Mouse (Mus musculus) MEL (cell line): Measurements from ENCODE around the gene Kcnq4. TPM values are rescaled to one million over a fixed set of nuclear protein-coding genes. Genes with fewer than 3 reads are reported as not detected.

ENCODE experiments used
- DNase-seq: peaks from one replicate; pipeline ENCODE4 v3.0.0; 2011; ENCODE audit warnings: low read depth, low spot score
- H3K27ac ChIP-seq: 2 replicates; pipeline ENCODE4 v1.5.1; 2012; ENCODE audit warnings: low read depth, mild to moderate bottlenecking, control low read depth, low read length, moderate library complexity; ENCODE audit not compliant: control insufficient read depth
- H3K27me3 ChIP-seq, 2 experiments: fragments of 150-350 bp in 1 of 2; sonication (generic) in 1 of 2; 2 replicates each; pipeline ENCODE4 v1.6.1; 2012; ENCODE audit warnings: low read length in 2 of 2, mild to moderate bottlenecking in 2 of 2, improper control_type of control experiment in 1 of 2, moderate library complexity in 1 of 2; ENCODE audit not compliant: insufficient read depth in 2 of 2, control insufficient read depth in 1 of 2
- H3K36me3 ChIP-seq, 2 experiments: 2 replicates each; pipeline ENCODE4 v1.6.1; 2012 to 2014; ENCODE audit warnings: low read length in 2 of 2, improper control_type of control experiment in 1 of 2, inconsistent platforms in 1 of 2, mild to moderate bottlenecking in 1 of 2; ENCODE audit not compliant: insufficient read depth in 2 of 2, control insufficient read depth in 1 of 2
- H3K4me1 ChIP-seq, 2 experiments: fragments of 150-350 bp in 1 of 2; sonication (generic) in 1 of 2; 2 replicates each; pipeline ENCODE4 v1.6.1; 2012; ENCODE audit warnings: low read length in 2 of 2, improper control_type of control experiment in 1 of 2, mild to moderate bottlenecking in 1 of 2; ENCODE audit not compliant: insufficient read depth in 2 of 2, control insufficient read depth in 1 of 2
- H3K4me3 ChIP-seq, 2 experiments: fragments of 150-350 bp in 1 of 2; sonication (generic) in 1 of 2; 2 replicates each; pipeline ENCODE4 v1.5.1; 2012; ENCODE audit warnings: low read depth in 2 of 2, low read length in 2 of 2, mild to moderate bottlenecking in 2 of 2, moderate library complexity in 2 of 2, control low read depth in 1 of 2, improper control_type of control experiment in 1 of 2; ENCODE audit not compliant: control insufficient read depth in 1 of 2, insufficient read depth in 1 of 2
- H3K79me2 ChIP-seq: 2 replicates; pipeline ENCODE4 v1.6.1; 2012; ENCODE audit warnings: mild to moderate bottlenecking, low read length, moderate library complexity; ENCODE audit not compliant: control insufficient read depth, poor library complexity, insufficient read depth
- H3K9ac ChIP-seq: 2 replicates; pipeline ENCODE4 v1.6.1; 2012; ENCODE audit warnings: low read depth, mild to moderate bottlenecking, control low read depth, low read length, moderate library complexity; ENCODE audit not compliant: control insufficient read depth, poor library complexity, severe bottlenecking
- H3K9me3 ChIP-seq: fragments of 150-350 bp; sonication (generic); replicated peaks from 2 replicates; pipeline ENCODE4 v1.6.1; 2012; ENCODE audit warnings: mild to moderate bottlenecking, low read length, improper control_type of control experiment, moderate library complexity; ENCODE audit not compliant: insufficient read depth
- BHLHE40 ChIP-seq: IDR thresholded peaks from 2 replicates; pipeline ENCODE4 v1.6.1; 2012; ENCODE audit warnings: low read depth, mild to moderate bottlenecking, inconsistent platforms, low read length, improper control_type of control experiment, borderline replicate concordance
- CTCF ChIP-seq, 3 experiments: IDR thresholded peaks in 2 of 3; conservative IDR thresholded peaks in 1 of 3; 2 replicates each; pipeline ENCODE4 v1.5.1; 2011 to 2012; ENCODE audit warnings: low read length in 3 of 3, low read depth in 2 of 3, mild to moderate bottlenecking in 2 of 3, improper control_type of control experiment in 1 of 3, inconsistent platforms in 1 of 3, mixed read lengths in 1 of 3, moderate library complexity in 1 of 3; ENCODE audit not compliant: control insufficient read depth in 1 of 3, insufficient read depth in 1 of 3, poor library complexity in 1 of 3, severe bottlenecking in 1 of 3
- ELF1 ChIP-seq: IDR thresholded peaks from 2 replicates; pipeline ENCODE4 v1.6.1; 2014; ENCODE audit warnings: low read depth, mild to moderate bottlenecking, inconsistent platforms, low read length, improper control_type of control experiment, moderate library complexity
- EP300 ChIP-seq, 2 experiments: IDR thresholded peaks; 2 replicates each; pipeline ENCODE4 v1.6.1; 2011; ENCODE audit warnings: improper control_type of control experiment in 2 of 2, low read length in 2 of 2, low read depth in 1 of 2, mild to moderate bottlenecking in 1 of 2
- ETS1 ChIP-seq: IDR thresholded peaks from 2 replicates; pipeline ENCODE4 v1.6.1; 2012; ENCODE audit warnings: low read depth, mild to moderate bottlenecking, inconsistent platforms, low read length, improper control_type of control experiment, moderate library complexity
- GABPA ChIP-seq: IDR thresholded peaks from 2 replicates; pipeline ENCODE4 v1.6.1; 2012; ENCODE audit warnings: low read depth, mild to moderate bottlenecking, inconsistent platforms, low read length, improper control_type of control experiment, moderate library complexity
- GATA1 ChIP-seq: IDR thresholded peaks from 2 replicates; pipeline ENCODE4 v1.6.1; 2011; ENCODE audit warnings: low read depth, low read length, improper control_type of control experiment
- KAT2A ChIP-seq: conservative IDR thresholded peaks from 2 replicates; pipeline ENCODE4 v1.6.1; 2012; ENCODE audit warnings: low read depth, low read length, improper control_type of control experiment, inconsistent platforms
- MAFK ChIP-seq: IDR thresholded peaks from 2 replicates; pipeline ENCODE4 v1.6.1; 2011; ENCODE audit warnings: low read depth, mild to moderate bottlenecking, low read length, improper control_type of control experiment, borderline replicate concordance
- MEF2A ChIP-seq: IDR thresholded peaks from 2 replicates; pipeline ENCODE4 v1.6.1; 2014; ENCODE audit warnings: low read depth, mild to moderate bottlenecking, inconsistent platforms, low read length, improper control_type of control experiment; ENCODE audit not compliant: poor library complexity, insufficient replicate concordance, severe bottlenecking; ENCODE audit errors: extremely low read depth
- MYB ChIP-seq: IDR thresholded peaks from 2 replicates; pipeline ENCODE4 v1.6.1; 2011; ENCODE audit warnings: mild to moderate bottlenecking, low read depth, low read length, improper control_type of control experiment
- NELFE ChIP-seq: IDR thresholded peaks from 2 replicates; pipeline ENCODE4 v1.6.1; 2011; ENCODE audit warnings: low read depth, low read length, improper control_type of control experiment
- POLR2A ChIP-seq, 2 experiments: IDR thresholded peaks; 2 replicates each; pipeline ENCODE4 v1.6.1; 2011 to 2012; ENCODE audit warnings: low read length in 2 of 2, mild to moderate bottlenecking in 2 of 2, control low read depth in 1 of 2, improper control_type of control experiment in 1 of 2, low read depth in 1 of 2, moderate library complexity in 1 of 2; ENCODE audit not compliant: control insufficient read depth in 1 of 2, insufficient read depth in 1 of 2, poor library complexity in 1 of 2
- POLR2AphosphoS2 ChIP-seq: IDR thresholded peaks from 2 replicates; pipeline ENCODE4 v1.6.1; 2011; ENCODE audit warnings: low read length, improper control_type of control experiment
- RCOR1 ChIP-seq: IDR thresholded peaks from 2 replicates; pipeline ENCODE4 v1.6.1; 2012; ENCODE audit warnings: low read depth, mild to moderate bottlenecking, inconsistent platforms, low read length, improper control_type of control experiment
- TBP ChIP-seq: IDR thresholded peaks from 2 replicates; pipeline ENCODE4 v1.8.0; 2011; ENCODE audit warnings: low read depth, low read length, improper control_type of control experiment
- TCF12 ChIP-seq: IDR thresholded peaks from 2 replicates; pipeline ENCODE4 v1.6.1; 2014; ENCODE audit warnings: low read depth, mild to moderate bottlenecking, inconsistent platforms, low read length, improper control_type of control experiment, moderate library complexity
- UBTF ChIP-seq: IDR thresholded peaks from 2 replicates; pipeline ENCODE4 v1.6.1; 2012; ENCODE audit warnings: low read depth, mild to moderate bottlenecking, inconsistent platforms, low read length, improper control_type of control experiment, moderate library complexity, borderline replicate concordance; ENCODE audit not compliant: insufficient read depth
- polyA plus RNA-seq, 2 experiments: library from polyadenylated mRNA; stranded (reverse) in 1 of 2; unstranded in 1 of 2; fragments of >175 nt in 1 of 2; fragments of >200 nt in 1 of 2; gene quantifications; 2 replicates each; pipeline versions ENCODE4 v1.2.1 to v1.2.4; 2012; ENCODE audit warnings: low replicate concordance in 2 of 2, low read depth in 1 of 2; ENCODE audit not compliant: insufficient read length in 2 of 2, insufficient read depth in 1 of 2, missing spikeins in 1 of 2
- total RNA-seq: library from RNA; depleted of rRNA; stranded (reverse); fragments of 300-350 nt; gene quantifications from 2 replicates; pipeline ENCODE4 v1.2.3, GENCODE M21; 2012

Gene Kcnq4
- total and polyA plus RNA-seq, 3 experiments: 0.07 TPM; not detected in 2

DNA sequence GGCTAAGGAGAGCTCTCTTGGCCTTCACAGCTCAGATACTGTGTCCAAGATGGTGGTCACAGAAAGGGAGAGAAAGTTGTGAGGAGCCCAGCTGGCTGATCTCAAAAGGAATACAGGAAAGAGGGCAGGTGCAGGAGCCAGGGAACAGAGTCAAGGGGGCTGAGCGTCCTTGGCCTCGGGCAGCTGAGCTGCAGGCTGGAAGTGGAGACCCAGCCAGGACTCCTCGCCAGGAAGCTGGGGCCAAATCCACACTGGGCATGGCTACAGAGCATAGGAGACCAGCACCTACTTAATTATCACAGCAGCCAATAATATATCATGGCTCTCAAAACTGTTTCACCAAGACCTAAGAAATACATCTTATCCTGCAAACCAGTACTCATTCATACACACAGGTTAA, 47.2 kb downstream of the Kcnq4 start:
- Histone ChIP-seq H3K79me2 (no peaks in the 10 kb centered on the region), H3K4me1 (no peaks in the 10 kb centered on the region; a peak in 1 of 4 replicates), H3K27me3 (peaks cover 10 to 15% of the 10 kb centered on the region in 2 experiments)
- TF ChIP-seq RCOR1 (no peak), ELF1 (no peak), TBP (no peak), EP300 (IDR thresholded peaks at IDR 0.05; ENCODE audit: low read depth in 1 of 2, low read length in 2 of 2) (no peak), MAFK (no peak)
- TF ChIP-seq, all 39 proteins: peak for 0
- Histone ChIP-seq H3K36me3 (no peaks in the 10 kb centered on the region), H3K9me3 (no peaks in the 10 kb centered on the region), H3K4me3 (no peak overlapping the region), H3K9ac (no peak overlapping the region), H3K27ac (no peak overlapping the region)
- DNase-seq: no peak

DNA sequence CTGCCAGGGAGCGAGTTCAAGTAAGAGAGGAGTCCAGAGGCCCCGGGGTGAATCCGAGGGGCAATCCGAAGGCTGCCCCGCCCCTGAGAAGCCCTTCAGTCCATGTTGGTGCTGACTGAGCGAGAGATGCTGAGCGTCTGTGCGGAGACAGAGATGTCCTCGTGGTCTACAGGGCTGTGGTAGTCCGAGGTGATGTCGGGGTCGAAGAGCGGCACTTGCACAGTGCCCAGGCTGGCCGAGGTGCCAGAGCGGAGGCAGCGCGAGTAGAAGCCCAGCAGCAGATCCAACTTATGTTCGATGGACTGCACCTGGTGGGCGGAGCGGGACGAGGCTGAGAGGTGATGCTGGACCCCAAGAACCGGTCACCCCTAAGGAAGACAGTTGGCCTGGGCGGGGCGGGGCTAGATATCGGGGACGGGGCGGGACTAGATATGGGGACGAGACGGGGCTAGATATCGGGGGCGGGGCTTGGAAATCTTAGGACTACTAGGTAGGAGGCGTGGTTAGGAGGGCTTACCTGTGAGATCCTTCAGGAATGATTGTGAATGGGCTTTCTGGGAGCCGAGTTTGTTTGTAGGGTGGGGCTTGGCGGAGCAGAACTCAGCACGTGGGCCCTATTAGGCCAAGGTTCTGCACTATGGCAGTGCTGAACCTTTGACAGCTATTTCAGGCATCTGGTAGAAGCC, 50.5 kb downstream of the Kcnq4 start:
- peaks cover 7 to 15% of the 10 kb centered on the region in 2 experiments for H3K27me3 ChIP-seq
- DNase-seq: no peak
- H3K9ac ChIP-seq: no peak overlapping the region
- H3K79me2 ChIP-seq: no peaks in the 10 kb centered on the region
- no peaks in the 10 kb centered on the region for H3K36me3 ChIP-seq
- no peak for TF ChIP-seq MEF2A
- no peak for TF ChIP-seq POLR2A (IDR thresholded peaks at IDR 0.05; ENCODE audit: control insufficient read depth in 1 of 2, insufficient read depth in 1 of 2, low read depth in 1 of 2, low read length in 2 of 2, poor library complexity in 1 of 2)
- TF ChIP-seq GABPA: no peak
- no peak for TF ChIP-seq POLR2AphosphoS2
- TF ChIP-seq ETS1: no peak
- no peak for TF ChIP-seq CTCF (IDR thresholded peaks at IDR 0.05 in 2 of 3, conservative IDR thresholded peaks at IDR 0.05 in 1 of 3; ENCODE audit: control insufficient read depth in 1 of 3, insufficient read depth in 1 of 3, low read depth in 2 of 3, low read length in 3 of 3, poor library complexity in 1 of 3, severe bottlenecking in 1 of 3)
- no peak for TF ChIP-seq GATA1
- TF ChIP-seq NELFE: no peak
- no peak for TF ChIP-seq MAFK
- TF ChIP-seq BHLHE40: no peak
- no peak for TF ChIP-seq MYB
- no peak overlapping the region for H3K4me3 ChIP-seq
- H3K27ac ChIP-seq: no peak overlapping the region
- no peaks in the 10 kb centered on the region for H3K4me1 ChIP-seq
- no peaks in the 10 kb centered on the region for H3K9me3 ChIP-seq

DNA sequence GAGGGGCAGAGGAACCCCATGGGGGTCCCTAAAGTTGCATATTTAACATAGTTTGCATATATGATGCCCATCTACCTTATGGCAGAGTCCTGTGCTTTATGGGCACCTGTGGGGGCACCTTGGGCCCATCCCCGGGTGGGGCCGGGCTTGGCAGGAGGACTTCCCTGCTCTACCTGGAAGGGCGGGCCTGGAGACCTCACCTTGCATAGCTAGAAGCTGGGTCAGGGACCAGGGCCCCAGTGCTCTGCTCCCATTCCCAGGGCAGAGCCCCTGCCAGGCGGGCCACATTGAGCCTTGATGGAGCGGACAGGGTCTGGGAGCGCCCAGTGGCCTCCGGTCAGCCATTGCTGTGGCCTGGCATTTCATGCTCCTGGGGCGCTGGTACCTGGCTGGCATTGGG, 51.1 kb downstream of the Kcnq4 start:
- Histone ChIP-seq H3K9me3 (no peaks in the 10 kb centered on the region), H3K27ac (no peak overlapping the region), H3K36me3 (no peaks in the 10 kb centered on the region), H3K9ac (no peak overlapping the region), H3K27me3 (peaks cover 7 to 15% of the 10 kb centered on the region in 2 experiments), H3K4me1 (no peaks in the 10 kb centered on the region), H3K79me2 (no peaks in the 10 kb centered on the region), H3K4me3 (no peak overlapping the region)
- no peak for TF ChIP-seq UBTF
- TF ChIP-seq TCF12: no peak
- TF ChIP-seq KAT2A: no peak
- no peak for TF ChIP-seq ELF1
- no peak for DNase-seq
